Mouse (Mus musculus): ENCODE results near the gene Galnt3. TPM values are rescaled to one million over a fixed set of nuclear protein-coding genes. Genes with fewer than 3 reads are reported as not detected.

Gene Galnt3
- polyA plus RNA-seq, 1 experiment = 5.1 TPM

DNA sequence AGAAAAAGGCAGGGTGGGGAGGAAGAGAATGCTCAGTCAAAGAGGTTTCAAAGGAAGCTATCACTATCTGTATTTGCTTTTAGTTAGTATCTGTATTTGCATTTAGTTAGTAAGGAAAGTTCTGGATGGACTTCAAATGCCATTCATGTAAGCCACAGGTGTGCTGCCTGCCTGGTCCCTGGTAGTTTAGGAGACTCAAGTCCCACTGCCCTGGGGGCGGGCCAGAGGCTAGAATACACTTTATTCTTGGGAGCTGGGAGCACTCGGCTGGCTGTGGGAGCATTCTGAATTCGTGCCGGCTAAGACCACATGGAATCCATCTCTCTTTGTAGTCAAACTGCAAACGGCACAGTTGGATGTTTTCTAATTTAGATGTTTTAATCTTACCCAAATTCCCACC, 33.5 kb downstream of the Galnt3 start:
- no peak for DNase-seq
- Histone ChIP-seq H3K4me1 (ENCODE audit: control insufficient read depth, insufficient read depth, low read length) (no peaks in the 10 kb centered on the region), H3K4me3 (replicated peaks; ENCODE audit: extremely low read depth, low read depth, low read length) (no peak overlapping the region)
- whole genome bisulfite sequencing = 55% methylated on average over 5 of the region's 5 CpGs
- no peak for TF ChIP-seq POLR2A (IDR thresholded peaks at IDR 0.05; ENCODE audit: borderline replicate concordance, extremely low read depth, low read depth, low read length)
- TF ChIP-seq CTCF (IDR thresholded peaks at IDR 0.05; ENCODE audit: insufficient read depth, low read length) = no peak

DNA sequence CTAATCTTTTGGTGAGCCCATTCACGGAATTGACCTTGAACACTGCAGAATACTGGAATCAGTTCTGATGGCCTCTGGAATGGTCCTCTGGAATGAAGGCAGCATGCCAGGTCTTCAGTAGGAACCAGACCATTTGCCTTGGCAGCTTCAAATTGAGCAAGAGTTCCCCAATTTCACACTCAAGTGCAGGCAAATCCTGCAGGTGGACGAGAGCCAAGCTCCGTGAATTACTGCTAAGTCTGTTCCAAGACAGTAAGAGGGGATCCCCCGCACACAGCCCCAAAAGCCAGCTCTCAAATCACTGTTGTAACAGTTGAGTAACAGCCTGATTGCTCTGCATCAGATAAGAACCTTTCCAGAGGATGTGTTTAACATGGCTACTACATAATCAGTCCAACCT, 42.9 kb downstream of the Galnt3 start:
- TF ChIP-seq POLR2A (IDR thresholded peaks at IDR 0.05; ENCODE audit: borderline replicate concordance, extremely low read depth, low read depth, low read length) (no peak), CTCF (IDR thresholded peaks at IDR 0.05; ENCODE audit: insufficient read depth, low read length) (no peak)
- no peak for DNase-seq

DNA sequence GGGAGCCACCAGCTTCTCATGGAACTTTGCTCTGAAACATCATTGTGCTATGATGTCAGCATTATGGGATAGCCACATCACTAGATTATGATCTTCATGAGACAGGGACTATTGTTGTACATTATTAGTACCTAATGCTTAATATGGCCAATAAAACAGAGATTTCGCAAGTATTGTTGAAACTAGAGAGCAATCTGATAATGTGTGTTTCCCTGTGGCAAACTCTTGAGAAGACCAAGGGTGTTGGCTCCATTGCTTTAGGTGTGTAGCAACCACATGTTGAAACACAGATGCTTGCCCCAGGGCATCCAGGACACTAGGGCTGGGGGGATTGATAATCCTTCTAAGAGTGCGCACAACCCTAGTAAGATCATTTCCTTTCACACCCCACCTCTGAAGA, 44.1 kb downstream of the Galnt3 start:
- Histone ChIP-seq H3K4me1 (ENCODE audit: control insufficient read depth, insufficient read depth, low read length) (no peaks in the 10 kb centered on the region), H3K4me3 (replicated peaks; ENCODE audit: extremely low read depth, low read depth, low read length) (no peak overlapping the region)
- DNase-seq = no peak
- WGBS = 94% methylated on average over 2 of the region's 2 CpGs
- TF ChIP-seq POLR2A (IDR thresholded peaks at IDR 0.05; ENCODE audit: borderline replicate concordance, extremely low read depth, low read depth, low read length) (no peak), CTCF (IDR thresholded peaks at IDR 0.05; ENCODE audit: insufficient read depth, low read length) (no peak)

More for the DNA sequence above, 42.9 kb downstream of the Galnt3 start:
- Histone ChIP-seq H3K4me3 (replicated peaks; ENCODE audit: extremely low read depth, low read depth, low read length) (no peak overlapping the region), H3K4me1 (ENCODE audit: control insufficient read depth, insufficient read depth, low read length) (no peaks in the 10 kb centered on the region)
- 45% methylated on average over 4 of the region's 4 CpGs for WGBS

DNA sequence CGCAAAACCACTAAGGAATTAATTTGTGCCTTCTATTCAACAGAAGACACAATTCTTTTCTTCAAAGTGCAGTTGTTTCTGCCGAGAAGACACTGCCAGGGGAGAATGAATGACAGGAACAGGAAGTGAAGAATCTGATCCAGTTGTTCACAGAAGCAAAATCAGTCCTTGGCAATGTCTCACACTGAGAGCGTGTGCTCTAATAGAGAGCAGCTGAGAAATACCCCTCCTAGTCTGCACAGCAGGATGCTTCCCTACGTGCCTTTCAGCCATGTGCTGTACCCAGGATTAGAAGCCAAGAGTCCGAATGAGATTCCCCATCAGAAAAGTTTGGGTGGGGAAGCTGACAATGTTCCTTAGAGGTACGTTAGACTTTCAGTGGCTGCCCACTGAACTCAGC, 55.3 kb downstream of the Galnt3 start:
- H3K4me3 ChIP-seq (replicated peaks; ENCODE audit: extremely low read depth, low read depth, low read length) = no peak overlapping the region
- DNase-seq = no peak
- no peak for TF ChIP-seq POLR2A (IDR thresholded peaks at IDR 0.05; ENCODE audit: borderline replicate concordance, extremely low read depth, low read depth, low read length)
- no peak for TF ChIP-seq CTCF (IDR thresholded peaks at IDR 0.05; ENCODE audit: insufficient read depth, low read length)
- H3K4me1 ChIP-seq (ENCODE audit: control insufficient read depth, insufficient read depth, low read length) = no peaks in the 10 kb centered on the region
- 45% methylated on average over 6 of the region's 6 CpGs for WGBS

DNA sequence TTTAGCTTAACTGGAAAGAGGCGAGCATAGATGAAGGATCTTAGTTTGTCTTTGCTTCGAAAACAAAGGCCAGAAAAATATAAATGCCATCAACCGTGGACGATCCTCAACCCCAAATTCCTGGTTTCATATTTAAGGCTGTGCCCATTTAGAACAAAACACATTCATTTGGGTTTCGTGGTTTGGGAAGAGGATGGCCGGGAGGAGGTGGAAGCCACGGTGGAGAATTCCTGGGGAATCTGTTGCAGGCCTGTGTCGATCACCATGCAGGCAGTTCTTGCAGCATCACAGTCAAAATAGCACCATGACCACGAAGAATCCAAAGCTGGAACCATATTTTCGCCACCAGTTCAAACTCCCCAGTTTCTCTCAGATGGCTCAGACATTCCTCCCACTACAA, 61.5 kb downstream of the Galnt3 start:
- no peak for TF ChIP-seq CTCF (IDR thresholded peaks at IDR 0.05; ENCODE audit: insufficient read depth, low read length)
- no peak for TF ChIP-seq POLR2A (IDR thresholded peaks at IDR 0.05; ENCODE audit: borderline replicate concordance, extremely low read depth, low read depth, low read length)
- no peaks in the 10 kb centered on the region for H3K4me1 ChIP-seq (ENCODE audit: control insufficient read depth, insufficient read depth, low read length)
- 84% methylated on average over 10 of the region's 10 CpGs for WGBS
- DNase-seq = no peak
- H3K4me3 ChIP-seq (replicated peaks; ENCODE audit: extremely low read depth, low read depth, low read length) = no peak overlapping the region

DNA sequence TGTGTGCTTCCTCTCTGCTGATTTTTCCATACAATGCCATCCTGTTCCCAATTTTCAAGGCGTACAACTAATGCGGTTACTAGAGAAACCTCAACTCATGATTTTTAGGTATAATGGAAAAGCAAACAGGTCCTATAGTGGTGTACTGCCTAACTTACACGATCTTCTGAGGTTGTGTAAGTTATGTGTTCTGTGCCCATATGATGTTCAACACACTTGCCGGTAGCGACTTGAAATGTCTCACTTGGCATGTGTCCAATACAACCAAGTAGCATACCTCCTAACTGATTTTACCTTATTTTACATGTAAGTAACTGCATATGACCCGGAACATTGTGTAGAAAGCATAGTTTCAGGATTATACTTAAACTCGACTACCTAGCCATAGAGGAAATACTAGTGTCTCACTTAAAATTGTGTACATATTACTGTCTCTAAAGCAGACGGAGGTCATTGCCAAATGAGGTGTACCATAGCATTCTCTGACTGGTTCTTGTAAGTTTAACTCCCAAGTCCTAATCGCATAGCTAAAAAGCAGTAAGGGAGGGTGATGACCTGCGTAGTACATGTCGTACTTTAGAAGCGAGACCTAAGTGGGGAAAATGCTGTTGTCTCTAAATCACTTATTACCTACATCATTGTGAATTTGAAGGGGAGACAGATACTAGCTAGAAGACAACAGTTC, 80.2 kb downstream of the Galnt3 start:
- TF ChIP-seq POLR2A (IDR thresholded peaks at IDR 0.05; ENCODE audit: borderline replicate concordance, extremely low read depth, low read depth, low read length) (no peak), CTCF (IDR thresholded peaks at IDR 0.05; ENCODE audit: insufficient read depth, low read length) (no peak)
- Histone ChIP-seq H3K4me1 (ENCODE audit: control insufficient read depth, insufficient read depth, low read length) (no peaks in the 10 kb centered on the region), H3K4me3 (replicated peaks; ENCODE audit: extremely low read depth, low read depth, low read length) (no peak overlapping the region)
- WGBS = 85% methylated on average over 12 of the region's 12 CpGs
- DNase-seq = no peak

DNA sequence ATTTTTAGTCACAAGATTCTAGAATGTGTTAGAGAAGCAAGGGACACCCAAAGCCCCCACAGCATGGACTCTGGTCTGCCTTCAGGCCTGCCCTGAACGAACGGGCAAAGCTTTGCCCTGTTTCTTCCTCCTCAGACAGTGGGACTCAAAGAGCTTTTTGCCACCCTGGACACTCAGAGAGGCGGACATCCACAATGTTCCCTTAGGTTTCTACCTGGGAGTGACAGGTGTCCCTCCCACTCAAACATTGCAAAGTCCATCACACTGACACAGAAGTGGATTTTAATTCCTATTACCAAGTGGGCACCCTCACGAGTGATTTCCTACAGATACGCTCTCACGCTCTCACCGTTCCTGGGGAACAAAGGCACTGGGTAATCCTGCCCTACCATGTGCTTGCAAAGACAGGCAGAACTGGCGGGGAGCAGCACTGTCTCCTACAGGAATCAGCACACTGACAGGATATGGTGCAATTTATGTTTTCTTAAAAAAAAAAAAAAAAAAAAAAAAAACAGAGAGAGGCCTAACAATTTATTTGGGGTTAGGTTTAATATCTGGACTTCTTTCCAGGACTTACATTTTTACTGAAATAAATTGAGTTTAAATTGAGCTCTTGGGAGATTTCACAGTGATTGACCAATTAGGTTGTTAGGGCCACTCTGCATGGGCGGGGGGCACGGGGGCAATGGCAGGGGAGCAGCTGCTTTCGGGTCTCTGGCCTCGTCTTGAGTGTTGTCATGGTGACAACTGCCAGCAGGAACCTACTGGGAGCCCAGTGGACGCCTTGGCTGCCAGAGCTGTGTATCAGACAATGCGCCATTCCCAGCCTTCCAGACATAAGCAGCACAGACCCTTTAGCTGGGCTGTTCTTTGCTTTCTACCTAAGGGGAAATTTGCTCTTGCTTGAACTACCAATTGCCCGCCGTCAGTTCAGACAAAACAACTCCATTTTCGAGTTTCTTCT, 81.1 kb downstream of the Galnt3 start:
- TF ChIP-seq CTCF (IDR thresholded peaks at IDR 0.05; ENCODE audit: insufficient read depth, low read length) = no peak
- TF ChIP-seq POLR2A (IDR thresholded peaks at IDR 0.05; ENCODE audit: borderline replicate concordance, extremely low read depth, low read depth, low read length) = no peak
- no peak for DNase-seq
- no peak overlapping the region for H3K4me3 ChIP-seq (replicated peaks; ENCODE audit: extremely low read depth, low read depth, low read length)
- H3K4me1 ChIP-seq (ENCODE audit: control insufficient read depth, insufficient read depth, low read length) = no peaks in the 10 kb centered on the region
- 67% methylated on average over 17 of the region's 17 CpGs for WGBS

DNA sequence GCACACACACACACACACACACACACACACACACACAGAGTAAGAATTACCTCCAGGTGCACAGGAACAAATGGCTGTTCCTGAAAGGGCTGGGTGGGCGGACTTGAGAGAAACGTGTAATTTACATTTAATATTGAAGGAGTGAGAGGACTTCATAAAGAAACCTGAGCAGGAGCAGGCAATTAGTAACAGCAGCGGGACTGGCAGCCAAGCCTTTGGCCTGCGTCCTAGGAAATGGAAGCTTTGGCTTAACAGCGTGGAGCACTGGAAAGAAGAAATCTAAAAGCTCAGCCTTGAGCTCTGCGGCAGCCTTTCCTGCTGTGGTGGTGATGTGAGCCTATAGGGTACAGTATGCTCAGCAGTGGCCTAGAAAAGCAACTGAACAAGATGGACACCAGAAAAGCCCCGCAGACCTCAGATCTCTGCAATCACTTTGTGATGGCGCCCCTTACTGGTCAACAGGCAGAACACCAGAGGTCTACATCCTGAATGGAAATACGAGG, 82.8 kb downstream of the Galnt3 start:
- TF ChIP-seq CTCF (IDR thresholded peaks at IDR 0.05; ENCODE audit: insufficient read depth, low read length) = no peak
- TF ChIP-seq POLR2A (IDR thresholded peaks at IDR 0.05; ENCODE audit: borderline replicate concordance, extremely low read depth, low read depth, low read length) = no peak
- Histone ChIP-seq H3K4me3 (replicated peaks; ENCODE audit: extremely low read depth, low read depth, low read length) (no peak overlapping the region), H3K4me1 (ENCODE audit: control insufficient read depth, insufficient read depth, low read length) (no peaks in the 10 kb centered on the region)
- no peak for DNase-seq
- 71% methylated on average over 9 of the region's 9 CpGs for WGBS

DNA sequence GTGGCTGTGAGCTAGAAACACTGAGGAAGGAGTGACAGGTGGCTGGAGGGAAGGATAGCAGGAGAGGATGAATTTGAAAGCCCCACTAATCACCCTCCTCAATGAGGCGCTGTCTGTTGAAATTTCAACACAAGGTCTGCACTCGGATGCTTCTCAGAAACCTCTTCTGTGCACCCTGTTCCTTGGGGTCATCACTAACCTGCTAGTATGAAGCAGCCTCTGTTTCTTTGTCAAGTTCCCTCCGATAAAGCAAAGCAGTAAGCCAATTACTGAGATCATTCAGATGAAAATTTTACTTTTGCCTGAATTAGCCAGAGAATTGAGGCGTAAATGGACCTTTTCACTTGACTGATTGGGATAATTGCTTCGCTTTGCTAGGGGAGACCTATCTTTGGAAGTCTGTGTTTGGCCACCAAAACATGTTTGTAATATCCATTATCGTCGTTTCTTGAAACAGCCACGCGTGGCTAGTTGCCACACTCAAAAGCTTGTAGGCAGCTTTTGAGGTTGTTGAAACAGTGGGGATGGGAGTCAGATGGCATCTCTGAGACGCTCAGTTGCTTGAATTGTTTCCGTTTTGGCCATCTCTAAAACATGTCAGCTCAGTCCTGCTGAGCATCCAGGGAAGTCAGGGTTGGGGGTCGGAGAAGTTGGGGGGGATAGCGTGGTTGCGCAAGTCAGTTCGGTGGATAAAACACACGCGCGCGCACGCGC, 83.4 kb downstream of the Galnt3 start:
- Histone ChIP-seq H3K4me1 (ENCODE audit: control insufficient read depth, insufficient read depth, low read length) (no peaks in the 10 kb centered on the region), H3K4me3 (replicated peaks; ENCODE audit: extremely low read depth, low read depth, low read length) (no peak overlapping the region)
- TF ChIP-seq POLR2A (IDR thresholded peaks at IDR 0.05; ENCODE audit: borderline replicate concordance, extremely low read depth, low read depth, low read length) = no peak
- no peak for TF ChIP-seq CTCF (IDR thresholded peaks at IDR 0.05; ENCODE audit: insufficient read depth, low read length)
- no peak for DNase-seq
- 92% methylated on average over 21 of the region's 21 CpGs for WGBS
